Mouse (Mus musculus) ES-CJ7 (cell line): ENCODE data around the gene Myh2.

Experiments
- DNase-seq: peaks from one replicate; pipeline ENCODE4 v3.0.0; 2011; ENCODE audit warnings: low read depth, low spot score

Myh2 gene

DNA sequence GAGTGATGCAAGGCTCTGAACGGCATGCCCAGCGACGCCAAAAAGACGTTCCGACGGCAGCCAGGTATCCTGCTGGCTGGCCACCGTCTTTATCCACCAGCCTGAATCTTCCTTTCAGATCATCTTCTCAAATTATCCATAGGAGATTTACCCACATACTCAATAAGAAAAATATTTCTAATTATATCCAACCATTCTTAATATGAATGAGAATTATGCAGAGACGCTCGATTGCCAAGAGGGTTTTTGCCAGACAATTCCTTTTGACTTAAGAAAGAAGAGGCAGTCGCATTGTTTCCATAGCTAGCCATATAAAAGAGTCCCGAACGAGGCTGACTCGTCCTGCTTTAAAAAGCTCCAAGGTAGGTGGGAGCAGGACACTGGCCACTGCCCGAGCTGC, at the start of gene Myh2:
TSS of gene Myh2 (plus strand) at position 301 of the 400 bp plus-strand sequence.
- DNase-seq = no peak

DNA sequence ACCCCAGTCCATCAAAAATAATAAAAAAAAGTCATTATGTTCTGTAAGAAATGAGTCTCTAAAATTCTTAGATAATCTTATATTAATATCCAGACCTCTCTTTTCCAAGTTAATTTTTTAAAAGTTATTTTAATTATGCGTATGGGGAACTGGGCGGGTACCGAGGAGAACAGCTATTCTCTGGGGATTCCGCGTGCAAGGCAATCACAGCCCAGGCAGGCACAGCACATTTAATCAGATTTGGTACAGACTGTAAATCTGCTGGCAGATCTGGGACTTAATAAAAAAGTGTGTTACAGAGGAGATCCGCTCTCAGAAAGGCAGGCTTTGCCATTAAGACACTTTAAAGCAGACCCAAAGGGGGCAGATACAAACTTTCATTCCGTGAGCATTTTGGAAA, 45.9 kb upstream of the Myh2 start:
- no peak for DNase-seq

DNA sequence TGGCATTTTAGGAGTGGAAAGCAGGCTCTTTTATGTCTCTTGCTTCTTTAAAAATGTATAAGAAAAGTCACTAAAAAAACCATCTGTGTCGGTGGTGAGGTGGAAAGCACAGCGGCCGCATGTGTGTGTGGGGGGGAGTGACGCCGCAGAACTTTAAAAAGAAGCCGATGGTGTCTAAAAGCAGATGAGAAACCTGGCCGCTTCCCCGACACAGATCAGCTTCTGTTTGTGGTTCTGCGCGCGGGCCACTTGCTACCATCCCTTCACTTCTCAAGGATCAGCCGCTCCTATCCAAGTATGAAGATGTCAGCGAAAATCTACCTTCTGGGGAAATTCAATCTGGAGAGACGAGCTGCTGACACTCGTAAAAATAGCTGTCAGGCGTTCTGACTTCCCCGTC, 45.5 kb upstream of the Myh2 start:
- DNase-seq = no peak

DNA sequence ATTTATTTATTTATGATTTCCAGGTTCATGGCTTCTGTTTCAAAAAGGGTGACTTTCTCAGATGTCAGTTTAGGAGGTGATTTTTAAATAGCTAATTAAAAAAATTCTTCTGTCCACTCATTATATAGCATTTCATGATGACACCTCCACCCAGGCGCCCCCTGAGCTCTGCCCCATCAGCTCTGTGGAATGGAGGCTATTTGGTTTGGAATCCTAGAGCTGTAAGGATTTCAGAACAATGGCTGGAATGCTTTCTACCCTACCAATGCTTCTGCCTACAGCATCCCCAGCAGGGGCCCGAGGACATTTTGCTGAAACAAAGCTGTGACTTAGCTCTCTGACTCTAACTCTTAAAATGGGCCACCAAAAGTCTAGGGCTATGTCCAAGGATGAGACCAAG, 37.3 kb upstream of the Myh2 start:
- no peak for DNase-seq

DNA sequence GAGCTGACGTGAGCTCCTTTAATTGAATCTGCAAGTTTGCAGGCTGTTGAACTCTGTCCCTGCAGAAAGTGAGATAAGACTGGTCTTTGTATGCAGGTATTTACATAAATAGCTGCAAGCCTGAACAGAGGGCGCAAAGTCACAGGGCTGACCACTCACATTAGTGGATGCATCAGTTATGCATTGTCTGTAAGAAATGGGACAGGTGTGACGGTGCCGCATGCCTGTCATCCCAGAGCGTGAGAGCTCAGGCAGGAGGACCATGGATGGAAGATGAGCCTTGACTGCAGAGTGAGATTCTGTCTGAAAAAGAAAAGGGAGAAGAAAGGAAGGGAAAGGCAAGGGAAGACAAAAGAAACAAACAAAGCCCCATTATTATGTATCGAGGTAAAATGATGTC, 36.2 kb upstream of the Myh2 start:
- no peak for DNase-seq

DNA sequence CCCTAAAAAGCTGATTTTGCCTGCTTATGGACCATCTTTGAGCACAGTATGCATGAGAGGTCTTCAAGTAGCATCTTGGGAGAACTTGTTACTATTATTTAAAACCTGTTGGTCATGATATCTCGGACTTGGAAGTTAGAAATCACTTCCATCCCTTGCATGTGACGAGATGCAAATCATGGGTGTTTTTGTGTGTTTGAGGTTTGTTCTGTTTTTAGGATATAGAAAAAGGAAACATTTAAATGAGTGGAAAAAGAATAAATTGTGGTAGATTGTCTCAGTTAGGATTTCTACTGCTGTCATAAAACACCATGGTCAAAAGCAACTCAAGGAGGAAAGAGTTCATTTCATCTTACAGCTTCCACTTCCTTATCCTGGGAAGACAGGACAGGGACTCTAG, 35.3 kb upstream of the Myh2 start:
- no peak for DNase-seq

DNA sequence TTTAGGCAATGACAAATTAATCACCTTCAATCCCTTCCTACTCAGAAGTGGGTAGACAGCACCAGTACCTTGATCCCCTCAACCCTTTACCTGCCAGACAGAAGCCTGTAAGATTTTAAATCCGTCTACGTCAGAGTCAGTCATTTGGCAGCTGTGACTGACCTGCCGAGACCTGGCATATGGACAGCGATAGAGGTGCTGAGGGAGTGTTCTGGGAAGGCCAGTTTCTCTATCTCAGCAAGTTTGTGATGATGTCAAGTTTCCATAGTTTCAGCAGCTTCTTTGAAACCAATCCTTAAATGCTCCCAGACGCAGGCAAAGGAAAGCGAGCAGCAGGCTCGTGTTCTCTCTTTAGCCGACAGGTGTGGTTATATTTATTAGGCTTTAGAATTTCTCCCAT, 31.3 kb upstream of the Myh2 start:
- no peak for DNase-seq

DNA sequence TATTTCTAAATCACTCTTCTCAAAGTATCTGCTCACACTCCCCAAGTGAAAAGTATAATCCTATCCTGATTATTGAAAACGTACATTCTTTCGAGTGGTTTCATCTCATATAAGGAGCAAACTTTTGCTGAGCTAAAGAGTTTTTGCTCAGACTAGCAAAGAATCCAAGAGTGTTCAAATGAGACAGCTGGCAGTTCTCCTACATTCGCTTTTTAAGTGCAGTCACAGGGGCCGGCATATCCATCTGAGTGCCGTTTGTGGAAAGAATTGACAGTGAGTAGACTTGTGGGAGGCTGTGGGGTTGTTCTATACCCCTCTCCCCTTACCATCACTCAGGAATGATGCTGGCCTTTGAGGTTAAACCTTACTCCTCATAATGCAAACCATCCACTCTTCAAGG, 30.7 kb upstream of the Myh2 start:
- DNase-seq = no peak

DNA sequence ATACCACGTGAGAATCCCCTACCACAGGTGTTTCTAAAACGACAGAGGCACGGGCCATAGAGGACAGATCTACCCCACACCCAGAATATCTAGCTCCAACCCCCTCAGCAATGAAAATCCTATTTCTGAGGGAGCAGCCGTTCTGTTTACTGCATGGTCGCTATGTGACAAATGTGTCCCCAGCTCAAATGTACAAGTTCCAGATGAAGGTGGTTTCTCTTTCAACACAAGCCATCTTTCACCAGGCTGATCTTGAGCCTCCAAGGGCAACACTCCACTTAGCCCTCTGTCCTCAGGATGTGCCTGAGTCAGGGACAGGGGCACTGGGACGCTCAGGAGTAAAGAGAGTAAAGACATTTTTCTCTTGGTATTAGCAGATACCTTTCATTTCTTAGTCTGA, 29.8 kb upstream of the Myh2 start:
- DNase-seq = no peak

DNA sequence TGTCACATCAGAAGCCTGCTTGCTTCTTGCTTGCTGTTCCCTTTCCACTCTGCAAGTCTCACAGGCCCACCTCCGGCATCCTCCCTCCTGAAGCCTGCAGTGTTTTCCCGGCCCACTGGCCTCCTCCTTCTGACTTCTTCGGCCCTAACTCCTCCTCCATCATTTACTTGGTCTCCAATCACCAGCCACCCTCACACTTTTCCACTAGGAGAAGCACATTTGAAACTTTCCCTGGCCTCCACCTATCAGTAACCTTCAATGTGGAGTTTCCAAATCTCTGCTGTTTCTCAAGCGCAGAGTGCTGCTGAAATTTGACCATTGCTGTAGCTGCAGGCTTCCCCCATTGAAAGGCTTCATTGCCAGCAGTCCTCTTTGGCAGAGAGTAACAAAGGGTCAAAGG, 28.8 kb upstream of the Myh2 start:
- no peak for DNase-seq

DNA sequence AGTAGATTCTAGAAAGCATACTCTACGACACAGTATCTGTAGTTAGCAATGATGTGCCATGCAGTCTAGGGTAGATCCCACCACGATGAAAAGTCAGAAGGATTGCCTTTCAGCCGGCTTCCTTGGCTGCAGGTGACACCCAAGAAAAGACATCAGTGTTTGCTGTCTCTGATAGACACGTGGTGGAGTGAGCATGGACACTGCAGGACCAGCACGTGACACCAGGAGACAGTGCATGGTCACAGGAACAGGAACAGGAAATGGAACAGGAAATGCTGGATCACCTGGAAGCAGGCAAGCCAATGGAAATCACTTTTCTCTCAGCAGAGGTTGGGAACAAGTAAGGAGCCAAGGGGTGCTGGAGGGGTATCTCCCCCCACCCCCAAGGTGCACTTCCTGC, 27.8 kb upstream of the Myh2 start:
- no peak for DNase-seq

DNA sequence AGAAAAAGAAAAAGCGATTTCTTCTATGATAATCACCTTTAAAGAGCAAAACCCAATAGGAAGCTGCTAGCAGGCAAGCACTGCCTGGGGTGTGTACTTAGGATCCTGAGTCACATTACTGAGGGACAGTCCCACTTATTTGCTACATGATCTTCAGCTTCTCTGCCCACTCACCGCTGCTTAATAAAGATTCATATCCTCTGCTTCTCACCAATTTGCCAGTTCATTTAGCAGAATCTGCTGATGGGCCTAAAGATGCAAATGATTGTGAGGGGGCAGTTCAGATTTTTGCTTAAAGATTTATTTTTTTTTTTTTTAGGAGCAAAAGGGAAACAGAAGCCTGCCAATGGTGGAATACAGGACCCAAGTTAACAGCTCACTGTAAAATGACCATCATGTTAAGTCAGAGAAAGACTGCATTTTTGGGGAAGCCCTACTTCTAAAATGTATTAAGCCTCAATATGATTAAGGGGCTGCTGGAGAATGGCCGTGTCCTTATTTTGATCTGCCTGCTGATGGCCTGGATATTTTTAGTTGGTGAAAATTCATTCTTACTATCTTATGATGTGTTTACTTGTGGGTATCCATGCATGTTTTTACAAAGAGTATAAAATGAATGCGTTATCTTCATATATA, 26.8 kb upstream of the Myh2 start:
- no peak for DNase-seq

DNA sequence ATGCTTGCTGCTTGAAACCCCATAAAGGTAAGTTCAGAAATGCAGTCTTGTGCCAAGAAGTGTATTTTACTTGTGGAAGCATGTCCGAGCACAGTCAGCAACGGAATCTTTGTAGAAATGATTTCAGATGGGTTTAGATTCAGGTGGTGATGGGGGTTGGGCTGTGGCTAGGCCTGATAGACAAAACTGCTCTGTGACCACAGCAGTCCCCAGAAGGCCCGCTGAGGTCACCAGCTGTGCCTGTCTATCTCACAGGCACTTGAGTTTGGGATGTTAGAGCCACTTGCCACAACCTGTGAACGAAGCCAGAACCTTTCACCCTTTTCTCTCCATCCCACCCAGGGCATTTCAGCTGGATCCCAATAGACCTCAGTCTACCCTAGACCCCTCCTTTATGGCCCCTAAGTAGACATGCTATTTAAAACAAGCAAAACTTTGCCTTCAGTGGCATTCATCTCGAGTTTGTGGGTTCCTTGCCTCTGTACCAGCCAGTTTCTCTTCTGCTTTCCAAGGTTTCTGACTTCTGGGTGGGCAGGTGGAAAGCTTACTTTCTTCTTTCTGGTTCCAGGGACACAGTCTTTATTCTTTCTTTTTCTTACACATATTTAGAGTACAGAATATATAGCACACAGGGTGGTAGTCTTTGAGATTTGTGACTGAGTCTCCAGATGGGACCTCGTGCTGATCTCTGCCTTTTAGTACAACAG, 26.1 kb upstream of the Myh2 start:
- no peak for DNase-seq

DNA sequence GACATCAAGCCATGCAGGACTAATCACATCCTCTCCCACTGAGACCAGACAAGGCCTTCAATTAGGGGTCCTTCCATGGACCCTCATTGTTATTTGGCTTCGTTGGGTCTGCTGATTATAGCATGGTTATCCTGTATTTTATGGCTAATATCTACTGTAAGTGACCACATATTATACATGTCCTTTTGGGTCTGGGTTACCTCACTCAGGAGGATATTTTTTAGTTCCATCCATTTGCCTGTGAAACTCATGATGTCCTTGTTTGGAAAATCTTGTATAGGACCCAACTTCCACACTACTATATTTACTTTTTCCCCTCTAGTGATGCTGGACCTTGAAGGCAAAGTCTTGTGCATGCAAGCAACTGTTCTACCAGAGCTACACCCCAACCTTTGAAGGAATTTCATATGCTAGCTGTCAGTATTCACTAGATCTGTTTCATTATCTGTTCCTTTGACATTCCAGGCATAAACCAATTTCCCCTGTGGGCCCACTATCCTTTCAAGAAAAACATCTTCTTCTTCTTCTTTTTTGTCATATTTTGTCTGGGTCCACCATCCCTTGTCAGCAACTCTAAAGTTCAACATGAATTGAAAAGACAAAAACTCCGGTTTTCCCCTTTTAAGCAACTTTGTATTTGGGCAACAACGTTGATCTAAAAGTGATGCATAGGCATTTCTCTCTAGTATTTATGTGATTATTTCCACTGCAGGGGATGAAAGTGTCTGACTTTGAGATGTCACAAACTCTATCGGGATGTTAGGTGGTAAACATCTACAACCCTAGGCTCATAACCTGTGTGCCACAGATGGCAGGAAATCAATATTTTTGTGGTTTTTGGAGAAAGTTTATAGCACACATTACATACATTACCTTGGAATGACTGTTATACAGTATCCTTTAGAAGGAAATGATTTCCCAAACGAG, 25.1 kb upstream of the Myh2 start:
- no peak for DNase-seq

DNA sequence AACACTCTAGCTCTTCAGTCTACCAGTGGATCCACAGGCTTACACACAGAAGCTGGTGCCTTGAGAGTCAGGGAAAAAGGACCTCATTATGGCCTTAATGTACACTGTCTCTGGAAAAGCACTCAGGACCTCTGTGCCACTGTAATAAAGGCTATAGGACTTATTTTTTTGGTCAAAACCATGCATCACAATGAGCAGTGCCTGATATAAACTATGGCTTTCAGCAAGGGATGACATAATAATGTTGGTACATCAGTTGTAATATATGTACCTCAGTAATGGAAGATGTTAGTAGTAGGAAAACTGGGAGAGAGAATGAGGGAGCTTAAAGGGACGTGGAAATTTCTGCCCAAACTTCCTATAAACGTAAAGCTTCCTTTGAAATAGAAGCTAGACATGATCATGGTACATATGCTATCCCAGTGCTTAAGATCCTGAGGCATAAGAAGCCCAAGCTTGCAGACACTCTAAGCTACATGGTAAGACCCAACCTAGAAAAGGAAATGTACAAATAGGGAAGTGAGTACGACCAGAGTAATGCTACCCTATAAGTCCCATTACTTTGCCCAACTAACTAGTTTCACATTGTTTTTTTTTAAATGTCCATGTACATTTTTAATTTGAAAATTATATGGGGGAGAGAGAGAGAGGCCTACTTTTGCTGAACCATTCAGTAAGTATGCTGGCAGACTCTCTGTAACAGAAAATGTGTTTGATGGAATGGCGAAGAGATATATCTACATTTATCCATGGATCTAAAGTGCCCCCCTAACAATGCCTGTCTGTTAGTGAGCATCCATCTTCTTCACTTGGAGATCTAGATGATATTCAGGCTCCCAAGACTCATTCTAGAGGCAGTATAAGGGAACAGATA, 24.2 kb upstream of the Myh2 start:
- DNase-seq = no peak

DNA sequence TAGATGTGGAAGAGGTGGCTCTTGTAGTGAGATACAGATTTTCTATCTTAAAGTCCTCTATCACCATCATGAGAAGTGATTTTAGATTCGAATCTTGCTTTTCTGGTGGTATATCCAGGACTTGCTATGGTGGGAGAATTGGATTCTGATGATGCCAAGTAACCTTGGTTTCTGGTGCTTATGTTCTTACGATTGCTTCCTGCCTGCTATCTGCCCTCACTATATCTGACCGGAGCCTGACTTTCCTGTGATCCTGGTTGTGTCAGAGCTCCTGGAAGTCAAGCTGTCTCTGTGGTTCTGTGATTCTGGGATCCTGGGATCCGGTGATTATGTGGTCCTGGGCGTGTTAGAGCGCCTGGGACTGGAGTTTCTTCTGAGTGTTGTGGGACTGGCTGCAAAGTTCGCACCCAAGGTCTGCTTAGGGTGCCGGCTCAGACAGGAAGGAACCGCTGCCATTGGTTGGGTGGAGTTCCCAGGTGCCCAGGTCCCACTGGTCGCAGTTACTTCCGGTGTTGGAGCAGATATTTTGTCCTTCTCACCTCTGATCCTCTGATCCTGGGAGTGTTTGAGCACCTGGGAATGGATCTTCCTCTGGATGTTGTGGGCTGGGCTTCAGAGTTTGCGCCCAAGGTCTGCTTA, 23.4 kb upstream of the Myh2 start:
- DNase-seq = no peak

DNA sequence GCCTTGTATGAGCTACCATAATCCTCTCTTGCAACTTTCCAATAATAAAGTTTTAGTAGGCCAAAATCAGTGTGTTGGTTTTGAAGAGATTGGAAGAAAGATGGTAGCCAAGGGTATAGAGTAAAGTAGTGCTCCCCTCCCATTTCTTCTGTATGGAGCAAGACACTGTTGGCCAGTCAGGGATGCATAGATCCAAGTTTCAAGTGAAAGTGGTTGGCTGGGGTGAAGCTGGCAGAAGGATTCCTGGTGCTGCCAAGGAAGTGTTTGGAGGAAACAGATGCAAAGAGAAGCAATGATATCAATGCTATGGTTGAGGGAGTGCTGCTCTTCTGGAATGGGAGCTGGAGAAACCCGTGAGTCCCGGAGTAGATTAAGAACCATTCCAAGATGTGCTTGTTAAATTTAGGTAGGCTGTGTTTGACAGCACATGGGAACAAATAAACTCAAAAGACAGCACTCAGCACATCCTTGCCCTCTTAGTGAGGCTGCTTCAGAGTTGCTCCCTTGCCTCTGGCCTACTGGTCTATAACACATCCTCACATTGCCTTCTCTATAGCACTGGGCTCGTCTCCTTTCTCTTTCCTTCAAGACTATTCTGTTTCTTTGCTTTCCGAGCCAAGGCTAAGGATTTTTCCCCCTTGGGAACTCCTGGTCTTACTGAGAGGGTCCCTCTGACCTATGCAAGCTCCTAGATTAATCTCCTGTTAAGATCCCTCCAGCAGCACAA, 22.4 kb upstream of the Myh2 start:
- no peak for DNase-seq

DNA sequence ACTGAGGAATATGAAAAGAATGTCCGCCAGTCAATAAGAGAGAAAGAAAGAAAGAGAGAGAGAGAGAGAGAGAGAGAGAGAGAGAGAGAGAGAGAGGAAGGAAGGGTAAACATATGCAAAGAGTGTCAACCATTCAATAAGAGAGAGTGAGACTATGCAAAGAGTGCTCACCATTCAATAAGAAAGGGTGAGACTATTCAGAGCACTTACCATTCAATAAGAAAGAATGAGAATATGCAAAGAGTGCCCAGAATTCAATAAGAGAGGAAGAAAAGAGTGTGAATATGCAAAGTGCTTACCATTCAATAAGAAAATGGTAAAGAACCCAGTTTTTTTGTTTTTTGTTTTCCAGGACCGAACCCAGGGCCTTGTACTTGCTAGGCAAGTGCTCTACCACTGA, 20.6 kb upstream of the Myh2 start:
- DNase-seq = peak; percentile 11

DNA sequence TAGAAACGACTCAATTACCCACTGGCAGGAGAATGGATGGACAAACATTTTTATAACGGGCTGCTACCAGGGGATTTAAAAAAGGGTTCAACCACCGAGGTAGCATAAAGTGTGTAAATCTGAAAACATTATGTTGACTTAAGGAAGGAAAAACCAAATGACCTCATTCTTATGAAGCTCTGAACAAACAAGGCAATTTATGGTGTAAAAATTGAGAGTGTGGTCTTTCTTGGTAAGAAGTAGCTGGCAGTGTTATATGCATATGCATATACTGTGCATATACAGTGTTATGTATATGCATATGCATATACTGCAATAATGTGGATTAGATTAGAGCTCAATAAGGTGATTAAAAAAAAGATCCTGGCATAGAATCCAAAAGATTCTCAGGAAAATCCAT, 19.7 kb upstream of the Myh2 start:
- no peak for DNase-seq
